Mouse (Mus musculus): ENCODE data around the gene Enoph1. TPM values are rescaled to one million over a fixed set of nuclear protein-coding genes. Genes with fewer than 3 reads are reported as not detected.

Gene Enoph1
- polyA plus RNA-seq, 1 experiment = 8.2 TPM

DNA sequence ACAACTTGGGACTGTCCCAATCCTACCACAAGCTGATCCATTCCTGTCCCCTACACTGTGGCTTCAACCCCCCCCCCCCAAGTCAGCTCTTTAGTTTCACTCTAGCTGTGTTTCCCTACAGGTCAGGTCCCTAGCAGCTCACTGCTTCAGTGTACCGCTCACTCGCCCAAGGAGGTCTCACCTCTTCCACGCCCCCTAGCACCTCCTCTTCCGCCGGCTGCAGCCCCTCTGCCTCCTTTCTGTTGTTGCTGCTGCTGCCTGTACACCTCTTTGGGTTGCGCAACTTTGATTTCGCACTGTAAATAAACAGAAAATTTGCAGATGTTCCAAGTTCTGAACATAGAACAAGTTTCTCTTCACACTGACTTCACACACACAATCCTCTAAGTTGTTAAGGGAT, 3.1 kb upstream of the Enoph1 start:
- peak overlapping the region; percentile 95 for H3K4me3 ChIP-seq
- TF ChIP-seq REST (IDR thresholded peaks at IDR 0.05; ENCODE audit: insufficient read depth, insufficient read length) (no peak), CEBPB (IDR thresholded peaks at IDR 0.05; ENCODE audit: insufficient read depth, poor library complexity, severe bottlenecking) (peak; percentile 88), POLR2AphosphoS2 (IDR thresholded peaks at IDR 0.05; ENCODE audit: insufficient read length, low read depth) (peak; percentile 44), MYOD1 (IDR thresholded peaks at IDR 0.05; ENCODE audit: control insufficient read depth in 1 of 3, insufficient read length in 2 of 3, low read depth in 2 of 3) (no peak), MYOG (IDR thresholded peaks at IDR 0.05; ENCODE audit: control insufficient read depth in 1 of 3, insufficient read depth in 1 of 3, insufficient read length in 2 of 3, low read depth in 2 of 3) (no peak), TCF12 (IDR thresholded peaks at IDR 0.05; ENCODE audit: insufficient read depth, poor library complexity, severe bottlenecking) (no peak), MAX (IDR thresholded peaks at IDR 0.05; ENCODE audit: low read depth) (no peak), POLR2A (IDR thresholded peaks at IDR 0.05; ENCODE audit: insufficient read length, low read depth) (peak; percentile 9)
- no peaks in the 10 kb centered on the region for H3K27me3 ChIP-seq (ENCODE audit: control insufficient read depth, insufficient read depth, insufficient read length)
- peak overlapping the region; percentile 89 for H3K4me2 ChIP-seq (ENCODE audit: low read depth)
- peaks cover 86% of the 10 kb centered on the region for H3K79me2 ChIP-seq (ENCODE audit: control insufficient read depth, insufficient read depth)
- H3K36me3 ChIP-seq (ENCODE audit: control insufficient read depth, insufficient read depth) = peaks cover 54% of the 10 kb centered on the region
- H3ac ChIP-seq (ENCODE audit: control insufficient read depth, insufficient read length) = no peak overlapping the region

DNA sequence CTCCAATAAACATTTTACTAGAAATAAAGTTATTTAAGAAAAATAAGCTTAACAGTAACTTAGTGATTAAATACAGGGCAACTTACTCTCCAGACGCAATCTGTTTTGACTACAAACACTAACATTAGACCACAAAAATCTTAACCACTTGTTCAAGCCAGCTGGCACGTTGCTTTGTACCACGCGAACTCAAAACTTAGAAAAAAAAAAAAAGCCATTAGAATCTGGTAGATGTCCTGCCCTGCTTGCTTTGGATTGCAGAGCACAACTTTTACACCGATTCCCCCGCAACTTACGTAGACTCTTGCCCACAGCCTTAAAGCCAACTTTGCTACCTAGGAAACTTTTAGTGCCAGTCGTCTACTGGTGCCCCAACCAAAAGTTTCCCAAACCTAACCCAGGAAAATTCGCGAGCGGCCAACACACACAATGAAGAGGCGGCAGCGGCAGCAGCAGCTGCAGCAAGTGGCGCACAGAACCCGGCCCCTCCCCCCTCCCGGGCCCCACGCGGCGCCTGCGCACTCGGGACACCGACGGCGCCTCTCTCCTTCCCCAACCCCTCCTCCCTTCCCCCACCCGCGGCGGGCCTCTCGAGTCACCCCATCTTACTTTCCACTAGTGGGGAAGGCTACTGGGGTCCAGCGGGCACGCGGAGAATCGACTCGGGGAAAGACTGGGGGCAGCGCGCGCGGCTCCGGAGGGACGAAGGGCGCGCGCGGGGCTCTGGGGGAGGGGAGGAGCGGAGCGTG, 1.6 kb upstream of the Enoph1 start:
- Histone ChIP-seq H3ac (ENCODE audit: control insufficient read depth, insufficient read length) (peak overlapping the region; percentile 93), H3K27me3 (ENCODE audit: control insufficient read depth, insufficient read depth, insufficient read length) (no peaks in the 10 kb centered on the region), H3K4me2 (ENCODE audit: low read depth) (peak overlapping the region; percentile 89), H3K79me2 (ENCODE audit: control insufficient read depth, insufficient read depth) (peaks cover 84% of the 10 kb centered on the region), H3K4me3 (peak overlapping the region; percentile 95), H3K36me3 (ENCODE audit: control insufficient read depth, insufficient read depth) (peaks cover 45% of the 10 kb centered on the region)
- TF ChIP-seq REST (IDR thresholded peaks at IDR 0.05; ENCODE audit: insufficient read depth, insufficient read length) (no peak), TCF12 (IDR thresholded peaks at IDR 0.05; ENCODE audit: insufficient read depth, poor library complexity, severe bottlenecking) (peak; percentile 5), POLR2A (IDR thresholded peaks at IDR 0.05; ENCODE audit: insufficient read length, low read depth) (no peak), MYOG (IDR thresholded peaks at IDR 0.05; ENCODE audit: control insufficient read depth in 1 of 3, insufficient read depth in 1 of 3, insufficient read length in 2 of 3, low read depth in 2 of 3) (peak; percentile 49 to 85 (median 59)), TCF3 (IDR thresholded peaks at IDR 0.05; ENCODE audit: insufficient read length, low read depth) (no peak), POLR2AphosphoS2 (IDR thresholded peaks at IDR 0.05; ENCODE audit: insufficient read length, low read depth) (no peak), MYOD1 (IDR thresholded peaks at IDR 0.05; ENCODE audit: control insufficient read depth in 1 of 3, insufficient read length in 2 of 3, low read depth in 2 of 3) (peak in 2 of 3 experiments; percentile 76 to 88)

DNA sequence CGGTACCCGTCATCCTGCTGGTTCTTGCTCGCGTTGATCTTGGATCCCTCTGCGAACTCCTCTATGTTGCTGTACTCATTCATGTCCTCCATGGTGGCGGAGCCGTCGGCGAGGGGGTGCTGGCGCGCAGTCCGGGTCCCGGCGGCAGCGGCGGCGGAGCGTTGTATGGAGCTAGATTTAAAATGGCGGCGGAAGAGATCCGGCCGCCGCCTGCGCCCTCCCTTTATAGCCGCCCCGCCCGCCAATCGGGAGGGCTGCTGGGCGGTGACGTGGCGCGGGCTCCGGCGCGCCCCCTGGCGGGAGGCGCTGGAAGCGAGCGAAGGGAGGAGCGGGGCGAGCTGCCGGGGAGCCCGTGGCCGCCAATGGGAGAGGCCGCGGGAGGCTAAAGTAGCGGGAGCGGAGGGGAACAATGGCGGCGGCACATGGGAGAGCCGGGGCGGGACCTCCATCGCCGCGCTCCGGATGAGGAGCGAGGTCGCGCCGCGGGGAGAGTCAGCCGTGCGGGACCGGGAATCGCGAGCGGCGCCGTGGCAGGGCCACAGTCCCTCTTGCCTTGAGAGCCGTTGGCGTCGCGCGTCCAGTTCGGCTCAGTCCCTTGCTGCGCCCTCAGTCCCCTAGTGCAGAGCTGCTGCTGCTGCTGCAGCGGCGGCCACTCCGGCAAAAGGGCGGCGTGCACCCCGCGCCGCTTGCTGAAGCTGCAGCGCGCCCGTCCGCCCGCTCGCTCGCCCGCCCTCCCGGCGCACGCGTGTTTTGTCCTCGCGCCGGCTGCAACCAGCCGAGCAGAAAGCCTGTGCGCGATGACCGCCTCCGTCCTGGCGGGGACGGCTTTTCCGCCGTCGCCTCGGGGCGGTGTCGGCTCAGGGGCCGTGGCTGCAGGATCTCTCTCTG, 827 bp upstream of the Enoph1 start:
- H3K79me2 ChIP-seq (ENCODE audit: control insufficient read depth, insufficient read depth) = peaks cover 82% of the 10 kb centered on the region
- peak overlapping the region; percentile 52 for H3K4me2 ChIP-seq (ENCODE audit: low read depth)
- H3ac ChIP-seq (ENCODE audit: control insufficient read depth, insufficient read length) = peak overlapping the region; percentile 93
- H3K36me3 ChIP-seq (ENCODE audit: control insufficient read depth, insufficient read depth) = peaks cover 37% of the 10 kb centered on the region
- H3K4me3 ChIP-seq = peak overlapping the region; percentile 95
- no peaks in the 10 kb centered on the region for H3K27me3 ChIP-seq (ENCODE audit: control insufficient read depth, insufficient read depth, insufficient read length)
- no peak for TF ChIP-seq TCF3 (IDR thresholded peaks at IDR 0.05; ENCODE audit: insufficient read length, low read depth)
- no peak for TF ChIP-seq USF1 (IDR thresholded peaks at IDR 0.05; ENCODE audit: low read depth)
- TF ChIP-seq TCF12 (IDR thresholded peaks at IDR 0.05; ENCODE audit: insufficient read depth, poor library complexity, severe bottlenecking) = no peak
- TF ChIP-seq POLR2A (IDR thresholded peaks at IDR 0.05; ENCODE audit: insufficient read length, low read depth) = peak; percentile 76
- peak in 1 of 3 experiments; percentile 13 for TF ChIP-seq MYOD1 (IDR thresholded peaks at IDR 0.05; ENCODE audit: control insufficient read depth in 1 of 3, insufficient read length in 2 of 3, low read depth in 2 of 3)
- TF ChIP-seq CEBPB (IDR thresholded peaks at IDR 0.05; ENCODE audit: insufficient read depth, poor library complexity, severe bottlenecking) = no peak
- TF ChIP-seq E2F4 (IDR thresholded peaks at IDR 0.05; ENCODE audit: insufficient read depth) = no peak
- no peak for TF ChIP-seq MAX (IDR thresholded peaks at IDR 0.05; ENCODE audit: low read depth)
- TF ChIP-seq POLR2AphosphoS2 (IDR thresholded peaks at IDR 0.05; ENCODE audit: insufficient read length, low read depth) = peak; percentile 77
- TF ChIP-seq REST (IDR thresholded peaks at IDR 0.05; ENCODE audit: insufficient read depth, insufficient read length) = no peak
- peak in 1 of 3 experiments; percentile 28 for TF ChIP-seq MYOG (IDR thresholded peaks at IDR 0.05; ENCODE audit: control insufficient read depth in 1 of 3, insufficient read depth in 1 of 3, insufficient read length in 2 of 3, low read depth in 2 of 3)
- no peak for TF ChIP-seq SRF (IDR thresholded peaks at IDR 0.05; ENCODE audit: control insufficient read depth, insufficient read length, low read depth)

DNA sequence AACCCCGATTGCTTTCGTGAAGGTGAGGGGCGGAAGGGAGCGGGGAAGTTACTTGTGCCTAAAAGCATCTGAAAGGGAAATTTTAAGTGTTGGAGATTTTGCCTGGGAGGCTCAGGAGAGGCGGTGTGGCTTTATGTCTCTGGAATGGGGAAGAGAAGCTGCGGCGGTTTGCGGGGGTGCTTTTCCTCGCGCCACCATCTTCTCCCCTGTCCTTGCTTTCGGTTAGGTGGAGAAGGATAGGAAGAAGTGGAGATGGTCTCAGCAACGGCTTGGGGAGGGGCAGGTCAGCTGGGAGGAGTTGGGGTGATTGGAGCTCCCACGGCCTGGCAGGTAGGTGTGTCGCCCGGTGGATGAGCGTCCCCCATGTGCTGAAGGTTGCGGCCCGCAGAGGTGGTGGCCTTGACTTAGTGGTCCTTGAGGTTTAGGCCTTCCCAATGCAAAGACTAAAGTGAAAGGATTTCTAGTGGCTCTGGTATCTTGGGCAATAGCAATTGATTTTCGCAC, 548 bp downstream of the Enoph1 start:
- Histone ChIP-seq H3K36me3 (ENCODE audit: control insufficient read depth, insufficient read depth) (peaks cover 24% of the 10 kb centered on the region), H3K4me2 (ENCODE audit: low read depth) (peak overlapping the region; percentile 75), H3K4me3 (peak overlapping the region; percentile 95), H3ac (ENCODE audit: control insufficient read depth, insufficient read length) (peak overlapping the region; percentile 93), H3K79me2 (ENCODE audit: control insufficient read depth, insufficient read depth) (peaks cover 78% of the 10 kb centered on the region), H3K27me3 (ENCODE audit: control insufficient read depth, insufficient read depth, insufficient read length) (no peaks in the 10 kb centered on the region)
- TF ChIP-seq E2F4 (IDR thresholded peaks at IDR 0.05; ENCODE audit: insufficient read depth) = no peak
- no peak for TF ChIP-seq MAX (IDR thresholded peaks at IDR 0.05; ENCODE audit: low read depth)
- no peak for TF ChIP-seq TCF12 (IDR thresholded peaks at IDR 0.05; ENCODE audit: insufficient read depth, poor library complexity, severe bottlenecking)
- no peak for TF ChIP-seq MYOD1 (IDR thresholded peaks at IDR 0.05; ENCODE audit: control insufficient read depth in 1 of 3, insufficient read length in 2 of 3, low read depth in 2 of 3)
- TF ChIP-seq SRF (IDR thresholded peaks at IDR 0.05; ENCODE audit: control insufficient read depth, insufficient read length, low read depth) = no peak
- TF ChIP-seq REST (IDR thresholded peaks at IDR 0.05; ENCODE audit: insufficient read depth, insufficient read length) = no peak
